Mouse (Mus musculus) liver, embryonic 11.5 days (tissue): ENCODE data around the gene Krtap9-1. TPM values are rescaled to one million over a fixed set of nuclear protein-coding genes. Genes with fewer than 3 reads are reported as not detected.
"Not testable (repeated sequence)": the region's sequence is repeated elsewhere in the genome, so short reads cannot be mapped to it uniquely, and the experiment has no call there.

Experiments
- ATAC-seq: fragments of 200-750 bp; cut with Nextera tagmentation; replicated peaks from 2 replicates; pipeline ENCODE4 v1.8.0; 2017; ENCODE audit warnings: moderate number of reproducible peaks, mild to moderate bottlenecking, moderate TSS enrichment, moderate library complexity; ENCODE audit not compliant: low FRiP score
- DNase-seq: peaks from one replicate; pipeline ENCODE4 v3.0.0-alpha.2; 2017; ENCODE audit warnings: low spot score
- H3K27ac ChIP-seq: fragments of 300-500 bp; sonication (generic); 2 replicates; pipeline ENCODE4 v1.5.1; 2014; ENCODE audit warnings: mild to moderate bottlenecking, low read depth, low read length, control low read depth
- H3K27me3 ChIP-seq: fragments of 300-500 bp; sonication (generic); replicated peaks from 2 replicates; pipeline ENCODE4 v1.6.1; 2014; ENCODE audit warnings: low read length, mixed read lengths; ENCODE audit not compliant: control insufficient read depth, insufficient read depth
- H3K36me3 ChIP-seq: fragments of 300-500 bp; sonication (generic); 2 replicates; pipeline ENCODE4 v1.6.1; 2014; ENCODE audit warnings: mild to moderate bottlenecking, low read length, moderate library complexity, mixed read lengths; ENCODE audit not compliant: control insufficient read depth, insufficient read depth
- H3K4me1 ChIP-seq: fragments of 300-500 bp; sonication (generic); replicated peaks from 2 replicates; pipeline ENCODE4 v1.6.1; 2014; ENCODE audit warnings: low read length, mixed read lengths; ENCODE audit not compliant: control insufficient read depth, insufficient read depth
- H3K4me2 ChIP-seq: fragments of 300-500 bp; sonication (generic); 2 replicates; pipeline ENCODE4 v1.6.1; 2014; ENCODE audit warnings: mild to moderate bottlenecking, control low read depth, moderate library complexity
- H3K4me3 ChIP-seq: fragments of 300-500 bp; sonication (generic); 2 replicates; pipeline ENCODE4 v1.5.1; 2014; ENCODE audit warnings: low read depth, low read length, control low read depth
- H3K9ac ChIP-seq: fragments of 300-500 bp; sonication (generic); 2 replicates; pipeline ENCODE4 v1.6.1; 2014; ENCODE audit warnings: low read depth, low read length, control low read depth
- H3K9me3 ChIP-seq: fragments of 300-500 bp; sonication (generic); 2 replicates; pipeline ENCODE4 v1.6.1; 2016; ENCODE audit warnings: low read length, inconsistent platforms, mixed read lengths; ENCODE audit not compliant: control insufficient read depth
- WGBS: fragments of 180-500 bp; shearing (Covaris S2); extraction: QIAGEN DNeasy Blood & Tissue Kit; methylation state at CpG from one replicate; pipeline ENCODE4 v1.1.7; 2014; 5-methylcytosine and 5-hydroxymethylcytosine counted together
- polyA plus RNA-seq: library from polyadenylated mRNA; unstranded; fragments of >200 nt; fragmentation: Nextera tagmentation; extraction: Ambion mirVana; gene quantifications from 2 replicates; pipeline ENCODE4 v1.2.1, GENCODE M21; 2014

Krtap9-1 gene
- polyA plus RNA-seq = not detected in 2 replicates

DNA sequence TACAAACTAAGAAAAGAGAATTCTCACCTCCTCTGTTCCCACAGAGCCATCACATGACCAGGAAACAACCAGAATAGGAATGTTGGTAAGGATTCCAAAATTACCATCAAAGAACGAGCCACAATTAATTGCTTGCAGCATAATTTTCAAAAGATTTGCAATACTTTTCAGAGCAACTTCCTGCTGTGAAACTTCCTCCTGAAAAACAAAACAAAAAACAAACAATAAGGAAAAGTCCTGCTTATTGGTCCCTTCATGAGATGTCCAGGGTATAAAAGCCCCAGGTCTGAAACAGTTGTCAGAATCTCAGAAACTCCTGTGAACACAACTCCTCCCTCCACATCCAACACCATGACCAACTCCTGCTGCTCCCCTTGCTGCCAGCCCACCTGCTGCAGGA lies at the start of gene Krtap9-1:
TSS of gene Krtap9-1 (plus strand) at position 301 of the 400 bp plus-strand sequence.
- not testable (repeated sequence) for H3K4me3 ChIP-seq, H3K4me1 ChIP-seq, H3K27me3 ChIP-seq, DNase-seq, H3K27ac ChIP-seq, H3K36me3 ChIP-seq, H3K9ac ChIP-seq, H3K9me3 ChIP-seq, H3K4me2 ChIP-seq, ATAC-seq
- 63% methylated on average over 1 of the region's 1 CpGs for WGBS

DNA sequence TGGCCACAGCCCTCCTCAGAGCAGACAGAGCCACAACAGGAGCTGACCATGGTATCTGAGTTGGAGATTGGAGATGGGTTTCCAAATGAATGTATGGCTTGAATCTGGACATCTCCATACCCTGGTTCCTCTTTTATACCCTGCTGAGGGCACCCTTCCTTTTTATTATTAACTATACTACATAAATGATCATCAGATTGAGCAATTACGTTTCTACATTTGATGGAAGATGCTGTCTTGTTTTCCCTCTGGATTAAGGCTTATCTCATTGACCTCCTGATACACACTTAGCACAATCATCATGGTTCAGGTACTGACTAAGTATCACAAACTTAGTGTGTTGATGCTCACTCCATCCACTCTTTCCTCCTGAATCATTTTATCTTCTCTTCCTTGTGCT lies 35.2 kb upstream of the Krtap9-1 start, which contains the start of gene 2300003K06Rik:
TSS of gene 2300003K06Rik (minus strand) at position 101 of the 400 bp plus-strand sequence.
- H3K27ac ChIP-seq = no peak within 1 kb of the TSS
- no peak within 1 kb of the TSS for H3K4me3 ChIP-seq
- H3K4me1 ChIP-seq = no peaks in the 10 kb centered on the region
- no peak within 1 kb of the TSS for H3K4me2 ChIP-seq
- no peaks in the 10 kb centered on the region for H3K9me3 ChIP-seq
- no peaks in the 10 kb centered on the region for H3K36me3 ChIP-seq
- no peak within 1 kb of the TSS for H3K9ac ChIP-seq
- no peak for DNase-seq
- ATAC-seq = no peak
- no peaks in the 10 kb centered on the region for H3K27me3 ChIP-seq
- WGBS = 67% methylated on average over 1 of the region's 1 CpGs

DNA sequence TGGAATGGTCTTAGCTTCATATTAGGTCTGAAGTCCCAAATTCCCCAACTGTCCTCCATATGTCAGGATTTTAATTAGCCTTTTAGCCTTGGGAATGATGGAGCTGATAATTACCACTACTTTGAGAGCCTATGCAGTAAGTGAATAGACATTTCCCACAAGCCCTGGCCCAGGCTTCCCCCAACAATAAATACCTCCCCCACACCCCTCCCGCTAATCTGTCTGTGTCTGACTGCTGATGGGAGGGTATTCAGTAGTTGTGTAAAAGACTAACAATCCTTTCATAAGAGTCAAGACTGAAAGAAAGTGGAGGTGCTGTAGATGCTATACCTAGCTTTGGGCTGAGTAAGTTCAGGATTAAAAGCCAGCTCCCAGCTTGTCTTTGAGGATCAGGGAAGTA lies 31.0 kb upstream of the Krtap9-1 start:
- no peak for DNase-seq
- H3K4me1 ChIP-seq = no peaks in the 10 kb centered on the region
- no peaks in the 10 kb centered on the region for H3K27me3 ChIP-seq
- no peaks in the 10 kb centered on the region for H3K36me3 ChIP-seq
- no peak for ATAC-seq
- no peak overlapping the region for H3K4me2 ChIP-seq
- H3K9ac ChIP-seq = no peak overlapping the region
- WGBS = 79% methylated on average over 1 of the region's 1 CpGs
- H3K27ac ChIP-seq = no peak overlapping the region
- no peaks in the 10 kb centered on the region for H3K9me3 ChIP-seq
- no peak overlapping the region for H3K4me3 ChIP-seq

DNA sequence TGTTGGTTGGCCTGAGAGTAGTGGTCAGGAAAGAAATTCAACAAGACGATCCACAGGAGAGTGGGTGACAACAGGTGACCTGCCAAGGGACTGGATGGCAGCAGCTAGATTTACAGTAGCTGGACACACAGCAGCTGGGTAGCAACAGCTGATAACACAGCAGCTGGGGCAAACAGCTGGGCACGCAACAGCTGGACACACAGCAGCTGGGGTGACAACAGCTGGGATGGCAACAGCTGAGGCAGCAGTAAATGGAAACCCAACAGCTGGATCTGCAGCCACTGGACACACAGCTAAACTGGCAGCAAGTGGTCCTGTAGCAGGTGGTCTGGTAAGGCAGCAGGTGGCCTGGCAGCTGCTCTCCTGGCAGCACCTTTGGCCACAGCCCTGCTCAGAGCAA lies 26.4 kb upstream of the Krtap9-1 start:
- no peaks in the 10 kb centered on the region for H3K36me3 ChIP-seq
- no peaks in the 10 kb centered on the region for H3K4me1 ChIP-seq
- ATAC-seq = no peak
- H3K4me2 ChIP-seq = no peak overlapping the region
- 90% methylated on average over 2 of the region's 2 CpGs for WGBS
- H3K4me3 ChIP-seq = no peak overlapping the region
- no peaks in the 10 kb centered on the region for H3K27me3 ChIP-seq
- H3K9me3 ChIP-seq = no peaks in the 10 kb centered on the region
- H3K27ac ChIP-seq = no peak overlapping the region
- DNase-seq = no peak
- no peak overlapping the region for H3K9ac ChIP-seq

DNA sequence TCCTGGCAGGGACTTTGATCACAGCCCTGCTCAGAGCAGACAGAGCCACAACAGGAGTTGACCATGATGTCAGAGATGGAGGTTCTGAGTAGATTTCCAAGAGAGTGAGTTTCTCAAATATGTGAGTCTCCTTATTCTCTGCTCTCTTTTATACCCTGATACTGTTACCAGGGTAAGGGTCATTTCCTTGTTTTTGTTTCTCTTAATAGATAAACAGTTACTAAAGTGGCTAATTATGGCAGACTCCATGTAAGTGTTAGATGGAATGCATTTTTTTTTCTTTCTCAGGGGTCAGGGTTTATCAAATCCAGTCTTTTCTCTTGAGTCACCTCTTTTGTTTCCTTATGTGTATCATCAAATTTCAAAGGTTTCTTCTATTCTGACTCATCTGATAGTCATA lies 21.7 kb upstream of the Krtap9-1 start, which contains the start of gene Krtap4-16:
TSS of gene Krtap4-16 (minus strand) at position 101 of the 400 bp plus-strand sequence.
- no peak within 1 kb of the TSS for H3K27ac ChIP-seq
- H3K4me2 ChIP-seq = no peak within 1 kb of the TSS
- DNase-seq (no peak), ATAC-seq (no peak)
- H3K4me1 ChIP-seq = no peaks in the 10 kb centered on the region
- H3K27me3 ChIP-seq = no peaks in the 10 kb centered on the region
- no peaks in the 10 kb centered on the region for H3K9me3 ChIP-seq
- H3K36me3 ChIP-seq = no peaks in the 10 kb centered on the region
- H3K9ac ChIP-seq = no peak within 1 kb of the TSS
- no peak within 1 kb of the TSS for H3K4me3 ChIP-seq

DNA sequence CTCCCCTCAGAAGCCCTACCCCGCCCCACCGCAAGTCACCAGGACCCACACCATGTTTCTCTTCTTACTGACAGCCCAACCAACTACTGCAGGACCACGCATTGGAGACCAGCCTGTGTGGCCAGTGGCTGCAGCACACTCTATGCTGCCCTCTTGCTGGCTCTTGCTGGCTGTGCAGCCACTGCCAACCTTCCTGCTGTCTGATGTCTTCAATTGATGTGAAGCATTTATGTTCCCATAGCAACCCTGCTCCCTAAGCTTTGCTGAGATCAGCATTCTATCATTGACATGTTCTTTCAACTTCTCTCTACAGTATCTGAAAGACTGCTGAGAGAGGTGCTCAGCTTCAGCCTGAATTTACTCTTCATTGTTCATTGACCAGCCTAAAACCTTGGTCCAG lies 19.1 kb upstream of the Krtap9-1 start:
- DNase-seq = no peak
- 53% methylated on average over 3 of the region's 3 CpGs for WGBS

DNA sequence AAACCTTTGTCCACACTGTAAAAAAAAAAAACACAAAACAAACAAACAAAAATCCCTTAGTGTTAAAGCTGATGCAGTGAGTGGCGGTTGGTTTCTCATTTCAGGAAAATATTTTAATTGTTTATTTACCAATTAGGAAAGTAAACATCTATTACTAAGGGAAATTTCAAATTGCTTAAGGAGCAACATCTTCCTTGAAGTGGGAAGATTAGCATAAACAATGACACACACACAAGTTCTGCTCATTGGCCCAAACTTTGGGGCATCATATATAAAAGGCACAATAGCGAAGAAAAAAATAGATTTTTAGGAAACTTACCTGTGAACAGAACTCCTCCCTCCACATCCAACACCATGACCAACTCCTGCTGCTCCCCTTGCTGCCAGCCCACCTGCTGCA lies 15.6 kb upstream of the Krtap9-1 start, which contains the start of gene Gm11568:
TSS of gene Gm11568 (plus strand) at position 301 of the 400 bp plus-strand sequence.
- ATAC-seq (no peak), DNase-seq (no peak)
- no peak within 1 kb of the TSS for H3K4me2 ChIP-seq
- H3K9me3 ChIP-seq = no peaks in the 10 kb centered on the region
- H3K9ac ChIP-seq = no peak within 1 kb of the TSS
- no peak within 1 kb of the TSS for H3K4me3 ChIP-seq
- H3K4me1 ChIP-seq = no peaks in the 10 kb centered on the region
- no peaks in the 10 kb centered on the region for H3K27me3 ChIP-seq
- H3K36me3 ChIP-seq = no peaks in the 10 kb centered on the region
- H3K27ac ChIP-seq = no peak within 1 kb of the TSS
- 80% methylated on average over 2 of the region's 2 CpGs for whole genome bisulfite sequencing

More for the DNA sequence above, 19.1 kb upstream of the Krtap9-1 start:
- H3K4me1 ChIP-seq = no peaks in the 10 kb centered on the region
- H3K4me3 ChIP-seq = no peak overlapping the region
- no peak for ATAC-seq
- H3K27ac ChIP-seq = no peak overlapping the region
- no peaks in the 10 kb centered on the region for H3K9me3 ChIP-seq
- H3K4me2 ChIP-seq = no peak overlapping the region
- H3K27me3 ChIP-seq = no peaks in the 10 kb centered on the region
- no peaks in the 10 kb centered on the region for H3K36me3 ChIP-seq
- H3K9ac ChIP-seq = no peak overlapping the region

DNA sequence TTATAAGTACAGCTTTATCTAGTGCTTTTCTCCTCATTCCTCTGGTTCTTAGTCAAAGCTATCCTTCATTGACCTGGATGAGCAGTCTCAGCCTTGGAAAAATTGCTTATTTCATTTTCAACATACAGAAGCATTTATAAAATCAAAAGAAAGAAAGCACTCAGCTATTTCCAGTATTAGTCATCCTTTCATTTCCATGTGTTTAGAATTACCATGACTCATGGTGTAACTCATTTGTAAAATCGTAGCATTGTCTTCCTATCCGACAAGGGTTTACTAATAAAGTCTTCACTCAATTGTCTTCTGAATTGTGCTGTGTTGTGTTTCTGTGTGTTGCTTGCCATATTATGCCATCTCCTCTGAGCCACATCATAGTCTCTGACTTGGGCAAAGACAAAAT lies 14.4 kb upstream of the Krtap9-1 start:
- H3K4me1 ChIP-seq = no peaks in the 10 kb centered on the region
- 79% methylated on average over 2 of the region's 2 CpGs for WGBS
- H3K9me3 ChIP-seq = no peaks in the 10 kb centered on the region
- DNase-seq (no peak), ATAC-seq (no peak)
- H3K27ac ChIP-seq = no peak overlapping the region
- H3K4me2 ChIP-seq = no peak overlapping the region
- H3K36me3 ChIP-seq = no peaks in the 10 kb centered on the region
- no peak overlapping the region for H3K9ac ChIP-seq
- H3K27me3 ChIP-seq = no peaks in the 10 kb centered on the region
- H3K4me3 ChIP-seq = no peak overlapping the region

DNA sequence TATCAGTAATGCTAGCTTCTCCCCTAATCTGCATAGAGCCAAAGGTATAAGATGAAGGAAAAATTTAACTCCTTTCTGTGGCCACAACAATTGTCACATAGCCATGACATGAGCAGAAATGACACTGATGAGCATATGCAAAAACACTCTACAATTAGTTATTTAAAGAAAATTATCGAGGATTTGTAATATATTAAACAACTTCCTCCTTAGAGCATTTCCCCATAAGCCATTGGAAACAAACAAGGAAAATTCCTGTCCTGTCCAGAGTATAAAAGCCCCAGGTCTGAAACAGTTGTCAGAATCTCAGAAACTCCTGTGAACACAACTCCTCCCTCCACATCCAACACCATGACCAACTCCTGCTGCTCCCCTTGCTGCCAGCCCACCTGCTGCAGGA lies 9.0 kb upstream of the Krtap9-1 start, which contains the start of gene Gm11559:
TSS of gene Gm11559 (plus strand) at position 301 of the 400 bp plus-strand sequence.
- ATAC-seq = not testable (repeated sequence)

More for the DNA sequence above, 9.0 kb upstream of the Krtap9-1 start, which contains the start of gene Gm11559:
- not testable (repeated sequence) for H3K4me2 ChIP-seq, H3K4me3 ChIP-seq, H3K9ac ChIP-seq, DNase-seq, H3K27me3 ChIP-seq, H3K27ac ChIP-seq, H3K9me3 ChIP-seq, H3K36me3 ChIP-seq, H3K4me1 ChIP-seq
- WGBS = 56% methylated on average over 1 of the region's 1 CpGs
